Mouse (Mus musculus): ENCODE measurements at regions not wholly inside any gene's neighbourhood (a gene's known extent, or its start where the extent isn't known, plus 50 kb on each side); places are given as distances from the start of the nearest gene placed in this dataset.

GRCm38 (mm10) chr5:43149559-43149958 lies 83.4 kb upstream of the Cpeb2 start:
- H3ac ChIP-seq (ENCODE audit: control insufficient read depth, insufficient read length): no peak overlapping the region
- no peaks in the 10 kb centered on the region for H3K79me2 ChIP-seq (ENCODE audit: control insufficient read depth, insufficient read depth)
- H3K27me3 ChIP-seq (ENCODE audit: control insufficient read depth, insufficient read depth, insufficient read length): no peaks in the 10 kb centered on the region
- H3K4me3 ChIP-seq: no peak overlapping the region
- no peak overlapping the region for H3K4me2 ChIP-seq (ENCODE audit: low read depth)
- H3K36me3 ChIP-seq (ENCODE audit: control insufficient read depth, insufficient read depth): no peaks in the 10 kb centered on the region
- no peak for TF ChIP-seq POLR2A (IDR thresholded peaks at IDR 0.05; ENCODE audit: insufficient read length, low read depth)
- TF ChIP-seq USF1 (IDR thresholded peaks at IDR 0.05; ENCODE audit: low read depth): no peak
- no peak for TF ChIP-seq MYOD1 (IDR thresholded peaks at IDR 0.05; ENCODE audit: control insufficient read depth in 1 of 3, insufficient read length in 2 of 3, low read depth in 2 of 3)
- no peak for TF ChIP-seq SRF (IDR thresholded peaks at IDR 0.05; ENCODE audit: control insufficient read depth, insufficient read length, low read depth)
- TF ChIP-seq E2F4 (IDR thresholded peaks at IDR 0.05; ENCODE audit: insufficient read depth): no peak
- no peak for TF ChIP-seq MAX (IDR thresholded peaks at IDR 0.05; ENCODE audit: low read depth)
- TF ChIP-seq REST (IDR thresholded peaks at IDR 0.05; ENCODE audit: insufficient read depth, insufficient read length): no peak
- no peak for TF ChIP-seq MYOG (IDR thresholded peaks at IDR 0.05; ENCODE audit: control insufficient read depth in 1 of 3, insufficient read depth in 1 of 3, insufficient read length in 2 of 3, low read depth in 2 of 3)
- no peak for TF ChIP-seq TCF12 (IDR thresholded peaks at IDR 0.05; ENCODE audit: insufficient read depth, poor library complexity, severe bottlenecking)
- TF ChIP-seq TCF3 (IDR thresholded peaks at IDR 0.05; ENCODE audit: insufficient read length, low read depth): no peak
- no peak for TF ChIP-seq CEBPB (IDR thresholded peaks at IDR 0.05; ENCODE audit: insufficient read depth, poor library complexity, severe bottlenecking)
- TF ChIP-seq POLR2AphosphoS2 (IDR thresholded peaks at IDR 0.05; ENCODE audit: insufficient read length, low read depth): no peak

- no peaks in the 10 kb centered on the region for H3K27me3 ChIP-seq (ENCODE audit: control insufficient read depth, insufficient read depth, insufficient read length)
- H3K4me3 ChIP-seq: no peak overlapping the region
- H3ac ChIP-seq (ENCODE audit: control insufficient read depth, insufficient read length): no peak overlapping the region
- no peak overlapping the region for H3K4me2 ChIP-seq (ENCODE audit: low read depth)
- TF ChIP-seq REST (IDR thresholded peaks at IDR 0.05; ENCODE audit: insufficient read depth, insufficient read length) (no peak), E2F4 (IDR thresholded peaks at IDR 0.05; ENCODE audit: insufficient read depth) (no peak), USF1 (IDR thresholded peaks at IDR 0.05; ENCODE audit: low read depth) (no peak), TCF3 (IDR thresholded peaks at IDR 0.05; ENCODE audit: insufficient read length, low read depth) (no peak), MAX (IDR thresholded peaks at IDR 0.05; ENCODE audit: low read depth) (no peak), POLR2AphosphoS2 (IDR thresholded peaks at IDR 0.05; ENCODE audit: insufficient read length, low read depth) (no peak), POLR2A (IDR thresholded peaks at IDR 0.05; ENCODE audit: insufficient read length, low read depth) (no peak), MYOD1 (IDR thresholded peaks at IDR 0.05; ENCODE audit: control insufficient read depth in 1 of 3, insufficient read length in 2 of 3, low read depth in 2 of 3) (no peak), TCF12 (IDR thresholded peaks at IDR 0.05; ENCODE audit: insufficient read depth, poor library complexity, severe bottlenecking) (no peak), CEBPB (IDR thresholded peaks at IDR 0.05; ENCODE audit: insufficient read depth, poor library complexity, severe bottlenecking) (no peak), MYOG (IDR thresholded peaks at IDR 0.05; ENCODE audit: control insufficient read depth in 1 of 3, insufficient read depth in 1 of 3, insufficient read length in 2 of 3, low read depth in 2 of 3) (no peak)
- no peaks in the 10 kb centered on the region for H3K79me2 ChIP-seq (ENCODE audit: control insufficient read depth, insufficient read depth)
- H3K36me3 ChIP-seq (ENCODE audit: control insufficient read depth, insufficient read depth): no peaks in the 10 kb centered on the region
Measured at GRCm38 (mm10) chr5:43151099-43151774, 81.7 kb upstream of the Cpeb2 start.

- H3K4me2 ChIP-seq (ENCODE audit: low read depth): no peak overlapping the region
- H3K36me3 ChIP-seq (ENCODE audit: control insufficient read depth, insufficient read depth): no peaks in the 10 kb centered on the region
- no peaks in the 10 kb centered on the region for H3K27me3 ChIP-seq (ENCODE audit: control insufficient read depth, insufficient read depth, insufficient read length)
- H3K79me2 ChIP-seq (ENCODE audit: control insufficient read depth, insufficient read depth): no peaks in the 10 kb centered on the region
- no peak overlapping the region for H3K4me3 ChIP-seq
- no peak overlapping the region for H3ac ChIP-seq (ENCODE audit: control insufficient read depth, insufficient read length)
- TF ChIP-seq TCF12 (IDR thresholded peaks at IDR 0.05; ENCODE audit: insufficient read depth, poor library complexity, severe bottlenecking): no peak
- no peak for TF ChIP-seq MAX (IDR thresholded peaks at IDR 0.05; ENCODE audit: low read depth)
- TF ChIP-seq E2F4 (IDR thresholded peaks at IDR 0.05; ENCODE audit: insufficient read depth): no peak
- no peak for TF ChIP-seq USF1 (IDR thresholded peaks at IDR 0.05; ENCODE audit: low read depth)
- no peak for TF ChIP-seq REST (IDR thresholded peaks at IDR 0.05; ENCODE audit: insufficient read depth, insufficient read length)
- TF ChIP-seq SRF (IDR thresholded peaks at IDR 0.05; ENCODE audit: control insufficient read depth, insufficient read length, low read depth): no peak
- no peak for TF ChIP-seq MYOG (IDR thresholded peaks at IDR 0.05; ENCODE audit: control insufficient read depth in 1 of 3, insufficient read depth in 1 of 3, insufficient read length in 2 of 3, low read depth in 2 of 3)
Measured at GRCm38 (mm10) chr5:43152119-43152611, 80.8 kb upstream of the Cpeb2 start.

- no peak overlapping the region for H3K4me3 ChIP-seq
- no peaks in the 10 kb centered on the region for H3K27me3 ChIP-seq (ENCODE audit: control insufficient read depth, insufficient read depth, insufficient read length)
- TF ChIP-seq REST (IDR thresholded peaks at IDR 0.05; ENCODE audit: insufficient read depth, insufficient read length) (no peak), POLR2AphosphoS2 (IDR thresholded peaks at IDR 0.05; ENCODE audit: insufficient read length, low read depth) (no peak), MAX (IDR thresholded peaks at IDR 0.05; ENCODE audit: low read depth) (no peak), USF1 (IDR thresholded peaks at IDR 0.05; ENCODE audit: low read depth) (no peak), CEBPB (IDR thresholded peaks at IDR 0.05; ENCODE audit: insufficient read depth, poor library complexity, severe bottlenecking) (no peak), TCF12 (IDR thresholded peaks at IDR 0.05; ENCODE audit: insufficient read depth, poor library complexity, severe bottlenecking) (no peak), MYOG (IDR thresholded peaks at IDR 0.05; ENCODE audit: control insufficient read depth in 1 of 3, insufficient read depth in 1 of 3, insufficient read length in 2 of 3, low read depth in 2 of 3) (no peak), E2F4 (IDR thresholded peaks at IDR 0.05; ENCODE audit: insufficient read depth) (no peak), POLR2A (IDR thresholded peaks at IDR 0.05; ENCODE audit: insufficient read length, low read depth) (no peak), TCF3 (IDR thresholded peaks at IDR 0.05; ENCODE audit: insufficient read length, low read depth) (no peak), SRF (IDR thresholded peaks at IDR 0.05; ENCODE audit: control insufficient read depth, insufficient read length, low read depth) (no peak), MYOD1 (IDR thresholded peaks at IDR 0.05; ENCODE audit: control insufficient read depth in 1 of 3, insufficient read length in 2 of 3, low read depth in 2 of 3) (no peak)
- no peak overlapping the region for H3K4me2 ChIP-seq (ENCODE audit: low read depth)
- no peaks in the 10 kb centered on the region for H3K36me3 ChIP-seq (ENCODE audit: control insufficient read depth, insufficient read depth)
- no peaks in the 10 kb centered on the region for H3K79me2 ChIP-seq (ENCODE audit: control insufficient read depth, insufficient read depth)
- H3ac ChIP-seq (ENCODE audit: control insufficient read depth, insufficient read length): no peak overlapping the region
Measured at GRCm38 (mm10) chr5:43152881-43153280, 80.1 kb upstream of the Cpeb2 start.
